Mouse (Mus musculus): Measurements from ENCODE around the gene Olfr5.

- TF ChIP-seq CTCF (IDR thresholded peaks at IDR 0.05; ENCODE audit: insufficient read depth, low read depth, low read length) (no peak), POLR2A (IDR thresholded peaks at IDR 0.05; ENCODE audit: insufficient read depth, low read depth, low read length) (no peak)
Measured at GRCm38 (mm10) chr7:6447771-6448170, 39.0 kb downstream of the Olfr5 start.
